Mouse (Mus musculus) embryonic facial prominence, embryonic 14.5 days (tissue): ENCODE results near the gene Gng8. TPM values are rescaled to one million over a fixed set of nuclear protein-coding genes. Genes with fewer than 3 reads are reported as not detected.

Source experiments
- ATAC-seq: fragments of 200-750 bp; cut with Nextera tagmentation; 2 replicates; pipeline ENCODE4 v1.8.0; 2017; ENCODE audit warnings: low read depth, moderate number of reproducible peaks, moderate TSS enrichment
- DNase-seq: peaks from one replicate; pipeline ENCODE4 v3.0.0-alpha.2; 2015; ENCODE audit warnings: low spot score
- H3K27ac ChIP-seq: fragments of 300-500 bp; sonication (generic); replicated peaks from 2 replicates; pipeline ENCODE4 v1.5.1; 2014; ENCODE audit warnings: low read depth, mild to moderate bottlenecking, low read length, moderate library complexity
- H3K27me3 ChIP-seq: fragments of 300-500 bp; sonication (generic); replicated peaks from 2 replicates; pipeline ENCODE4 v1.6.1; 2014; ENCODE audit warnings: low read length; ENCODE audit not compliant: control insufficient read depth, insufficient read depth
- H3K36me3 ChIP-seq: fragments of 300-500 bp; sonication (generic); 2 replicates; pipeline ENCODE4 v1.6.1; 2014; ENCODE audit warnings: low read length, mixed read lengths; ENCODE audit not compliant: control insufficient read depth, insufficient read depth
- H3K4me1 ChIP-seq: fragments of 300-500 bp; sonication (generic); 2 replicates; pipeline ENCODE4 v1.6.1; 2014; ENCODE audit warnings: antibody characterized with exemption, low read length; ENCODE audit not compliant: control insufficient read depth, insufficient read depth
- H3K4me2 ChIP-seq: fragments of 300-500 bp; sonication (generic); 2 replicates; pipeline ENCODE4 v1.6.1; 2014; ENCODE audit warnings: low read depth, mild to moderate bottlenecking, low read length, moderate library complexity, mixed read lengths
- H3K4me3 ChIP-seq: fragments of 300-500 bp; sonication (generic); 2 replicates; pipeline ENCODE4 v1.5.1; 2014; ENCODE audit warnings: low read depth, mild to moderate bottlenecking, low read length
- H3K9ac ChIP-seq: fragments of 300-500 bp; sonication (generic); 2 replicates; pipeline ENCODE4 v1.6.1; 2014; ENCODE audit warnings: low read depth, mild to moderate bottlenecking, low read length, moderate library complexity, mixed read lengths
- H3K9me3 ChIP-seq: fragments of 300-500 bp; sonication (generic); 2 replicates; pipeline ENCODE4 v1.6.1; 2016; ENCODE audit warnings: low read length; ENCODE audit not compliant: control insufficient read depth
- WGBS: fragments of 180-500 bp; shearing (Covaris S2); extraction: QIAGEN DNeasy Blood & Tissue Kit; methylation state at CpG from one replicate; pipeline ENCODE4 v1.1.7; 2014; 5-methylcytosine and 5-hydroxymethylcytosine counted together
- polyA plus RNA-seq: library from polyadenylated mRNA; unstranded; fragments of >200 nt; fragmentation: Nextera tagmentation; extraction: Ambion mirVana; gene quantifications from 2 replicates; pipeline ENCODE4 v1.2.1, GENCODE M21; 2014

The Gng8 gene
- 27.0 and 29.1 TPM in 2 replicates for polyA plus RNA-seq

GRCm38 (mm10) chr7:16891641-16892351 is at the start of gene Gng8:
Gene Gng8 (plus strand): TSS chr7:16891786.
- Histone ChIP-seq H3K4me1 (peaks cover 34% of the 10 kb centered on the region), H3K36me3 (peaks cover 18% of the 10 kb centered on the region), H3K9ac (peak within 1 kb of the TSS; percentile 46), H3K27ac (peak within 1 kb of the TSS; percentile 93), H3K4me2 (peak within 1 kb of the TSS; percentile 64), H3K4me3 (peak within 1 kb of the TSS; percentile 39), H3K27me3 (no peaks in the 10 kb centered on the region), H3K9me3 (no peaks in the 10 kb centered on the region)
- under 1% methylated on average over 30 of the region's 30 CpGs for WGBS
- ATAC-seq (peak; percentile 84), DNase-seq (peak; percentile 93)

DNA sequence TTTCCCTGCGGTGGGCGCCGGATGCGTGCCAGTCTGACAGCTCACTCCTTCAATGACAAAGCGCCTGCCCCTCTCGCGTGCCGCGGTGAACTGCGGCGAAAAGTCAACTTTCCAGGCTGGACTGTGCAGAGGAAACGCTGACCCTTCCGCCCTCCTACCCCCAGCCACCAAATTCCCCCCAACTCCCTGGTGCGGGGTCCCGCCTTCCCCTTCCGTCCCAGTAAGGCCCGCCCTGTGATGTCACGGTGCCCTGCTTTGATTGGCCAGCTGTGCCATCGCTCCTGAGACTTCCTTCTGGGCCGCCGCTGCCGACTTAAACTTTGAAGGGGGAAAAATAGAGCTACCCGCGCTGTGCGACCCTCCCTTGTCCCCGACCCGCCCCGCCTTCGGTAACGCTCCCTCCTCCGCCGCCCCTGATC is 48.9 kb upstream of the Gng8 start, which contains the start of gene Prkd2:
TSS of gene Prkd2 (plus strand) at position 258 of the 419 bp plus-strand sequence.
- no peaks in the 10 kb centered on the region for H3K9me3 ChIP-seq
- peak within 1 kb of the TSS; percentile 96 for H3K4me2 ChIP-seq

DNA sequence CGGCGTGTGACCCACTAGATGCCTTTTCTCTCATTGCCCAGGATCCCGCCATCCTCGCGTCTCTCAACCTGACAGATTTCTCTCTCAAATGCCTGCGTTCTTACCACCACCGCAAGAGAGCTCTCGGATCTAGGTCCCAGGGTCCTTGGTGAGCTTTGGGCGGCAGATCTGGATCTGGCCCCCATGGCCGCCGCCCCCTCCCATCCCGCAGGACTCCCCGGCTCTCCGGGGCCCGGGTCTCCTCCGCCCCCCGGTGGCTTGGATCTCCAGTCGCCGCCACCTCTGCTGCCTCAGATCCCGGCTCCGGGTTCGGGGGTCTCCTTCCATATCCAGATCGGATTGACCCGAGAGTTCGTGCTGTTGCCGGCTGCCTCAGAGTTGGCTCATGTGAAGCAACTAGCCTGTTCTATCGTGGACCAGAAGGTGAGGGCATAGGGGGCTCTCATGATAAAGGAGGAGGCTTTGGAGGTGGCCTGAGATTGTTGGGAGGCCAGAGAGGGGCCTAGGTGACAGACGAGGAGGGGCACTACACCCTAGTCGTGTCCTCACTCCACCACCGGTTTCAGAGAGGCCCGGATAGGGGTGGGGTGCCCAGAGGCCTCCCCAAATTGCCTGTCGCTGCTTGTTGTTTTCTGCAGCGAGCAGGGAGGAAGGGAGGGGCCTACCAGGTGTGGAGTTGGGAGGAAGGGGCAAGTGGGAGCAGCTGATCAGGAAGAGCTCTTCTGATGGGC is 48.0 kb upstream of the Gng8 start:
- peak overlapping the region; percentile 88 for H3K27ac ChIP-seq
- peaks cover 24% of the 10 kb centered on the region for H3K4me1 ChIP-seq
- H3K27me3 ChIP-seq = no peaks in the 10 kb centered on the region
- peak overlapping the region; percentile 96 for H3K4me2 ChIP-seq
- peak overlapping the region; percentile 68 for H3K4me3 ChIP-seq
- H3K9me3 ChIP-seq = no peaks in the 10 kb centered on the region
- H3K9ac ChIP-seq = peak overlapping the region; percentile 86
- under 1% methylated on average over 31 of the region's 33 CpGs for WGBS
- peak; percentile 9; the same call in 1 of the 2 replicates for ATAC-seq
- DNase-seq = peak; percentile 73
- peaks cover 44% of the 10 kb centered on the region for H3K36me3 ChIP-seq

More for the DNA sequence above, 48.9 kb upstream of the Gng8 start, which contains the start of gene Prkd2:
- DNase-seq (peak; percentile 95), ATAC-seq (peak; percentile 90)
- H3K9ac ChIP-seq = peak within 1 kb of the TSS; percentile 86
- peak within 1 kb of the TSS; percentile 88 for H3K27ac ChIP-seq
- peaks cover 45% of the 10 kb centered on the region for H3K36me3 ChIP-seq
- WGBS = under 1% methylated on average over 18 of the region's 32 CpGs
- peak within 1 kb of the TSS; percentile 68 for H3K4me3 ChIP-seq
- H3K4me1 ChIP-seq = peaks cover 24% of the 10 kb centered on the region
- H3K27me3 ChIP-seq = no peaks in the 10 kb centered on the region

DNA sequence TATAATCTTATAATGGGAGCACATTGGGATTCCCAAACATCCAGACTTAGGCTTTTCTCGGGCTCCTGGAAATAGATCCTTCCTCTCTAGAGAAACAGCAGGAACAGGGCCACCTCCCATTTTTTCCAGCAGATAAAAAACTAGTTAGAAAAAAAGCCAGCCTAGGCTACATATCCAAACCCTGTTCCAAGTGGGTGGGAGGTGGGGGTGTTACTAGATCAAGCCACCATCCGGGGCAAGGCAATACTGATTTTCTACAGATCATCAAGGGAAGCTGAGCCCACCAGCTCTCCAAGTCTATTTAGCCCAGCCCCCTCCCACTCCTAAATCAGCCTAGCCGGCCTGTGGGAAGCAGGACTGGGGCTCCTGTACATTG is 46.9 kb upstream of the Gng8 start:
- Histone ChIP-seq H3K9me3 (no peaks in the 10 kb centered on the region), H3K27ac (peak overlapping the region; percentile 88), H3K4me3 (peak overlapping the region; percentile 68), H3K27me3 (no peaks in the 10 kb centered on the region), H3K4me2 (peak overlapping the region; percentile 96), H3K9ac (peak overlapping the region; percentile 57), H3K36me3 (peaks cover 44% of the 10 kb centered on the region), H3K4me1 (peaks cover 24% of the 10 kb centered on the region)
- no peak for ATAC-seq
- WGBS = 32% methylated on average over 3 of the region's 3 CpGs
- no peak for DNase-seq

DNA sequence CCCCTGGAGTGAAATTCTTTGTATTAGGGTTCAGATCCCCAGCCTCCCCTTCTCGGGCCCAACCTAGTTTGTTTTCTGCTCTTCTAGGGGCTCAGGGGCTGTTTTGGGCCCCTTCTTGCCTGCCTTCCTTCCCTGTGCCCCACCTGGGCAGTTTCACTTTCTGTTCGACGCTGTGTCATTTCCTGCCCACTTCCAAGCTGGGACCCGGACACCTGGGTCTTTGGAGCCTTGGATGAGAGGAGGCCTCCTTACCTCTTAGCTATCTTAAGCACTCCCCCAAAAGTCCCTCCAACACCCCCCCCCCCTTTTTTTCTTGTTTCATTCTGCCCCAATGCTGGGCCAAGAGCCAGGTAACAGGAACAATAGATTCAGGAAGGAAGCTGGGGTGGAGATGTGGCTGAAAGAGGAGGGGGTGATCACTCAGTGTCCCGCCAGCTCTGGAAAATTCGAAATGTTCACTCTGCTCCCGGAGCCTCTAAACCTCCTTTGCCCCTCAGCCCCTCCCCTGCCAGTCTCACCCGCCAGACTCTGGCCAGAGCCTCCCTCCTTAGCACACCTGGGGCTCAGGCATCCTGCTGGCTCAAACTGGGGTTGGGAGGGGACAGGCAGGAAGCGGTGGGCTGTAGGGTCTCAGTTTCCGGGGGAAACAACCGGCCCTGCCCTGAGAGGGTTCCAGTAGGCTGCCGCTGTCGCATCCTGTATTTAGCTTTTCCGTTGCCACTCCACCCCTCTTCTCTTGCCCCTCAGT is 46.3 kb upstream of the Gng8 start:
- Histone ChIP-seq H3K9ac (peak overlapping the region; percentile 57), H3K4me1 (peaks cover 24% of the 10 kb centered on the region), H3K36me3 (peaks cover 44% of the 10 kb centered on the region), H3K4me3 (peak overlapping the region; percentile 68), H3K27ac (peak overlapping the region; percentile 88), H3K4me2 (peak overlapping the region; percentile 96), H3K9me3 (no peaks in the 10 kb centered on the region), H3K27me3 (no peaks in the 10 kb centered on the region)
- WGBS = 23% methylated on average over 14 of the region's 14 CpGs
- ATAC-seq = peak; percentile 6; the same call in 1 of the 2 replicates
- peak; percentile 44 for DNase-seq

- no peak for ATAC-seq
- WGBS = 35% methylated on average over 10 of the region's 10 CpGs
- peak overlapping the region; percentile 88; the same call in 1 of the 2 replicates for H3K27ac ChIP-seq
- no peak for DNase-seq
- peak overlapping the region; percentile 57 for H3K9ac ChIP-seq
- H3K4me1 ChIP-seq = peaks cover 24% of the 10 kb centered on the region
- H3K4me2 ChIP-seq = peak overlapping the region; percentile 96
- no peaks in the 10 kb centered on the region for H3K9me3 ChIP-seq
- peaks cover 44% of the 10 kb centered on the region for H3K36me3 ChIP-seq
- no peaks in the 10 kb centered on the region for H3K27me3 ChIP-seq
- peak overlapping the region; percentile 68 for H3K4me3 ChIP-seq
Measured at GRCm38 (mm10) chr7:16845820-16846167, 45.8 kb upstream of the Gng8 start.

GRCm38 (mm10) chr7:16846775-16847174 is 44.8 kb upstream of the Gng8 start:
- no peak overlapping the region for H3K4me3 ChIP-seq
- WGBS = 92% methylated on average over 5 of the region's 5 CpGs
- H3K9ac ChIP-seq = no peak overlapping the region

GRCm38 (mm10) chr7:16847507-16847906 is 44.1 kb upstream of the Gng8 start:
- WGBS = 89% methylated on average over 19 of the region's 19 CpGs
- ATAC-seq (no peak), DNase-seq (no peak)
- H3K9ac ChIP-seq = no peak overlapping the region
- H3K27me3 ChIP-seq = no peaks in the 10 kb centered on the region
- no peak overlapping the region for H3K4me3 ChIP-seq
- peaks cover 43% of the 10 kb centered on the region for H3K36me3 ChIP-seq
- no peak overlapping the region for H3K4me2 ChIP-seq
- H3K9me3 ChIP-seq = no peaks in the 10 kb centered on the region
- no peak overlapping the region for H3K27ac ChIP-seq
- peaks cover 21% of the 10 kb centered on the region for H3K4me1 ChIP-seq

More at GRCm38 (mm10) chr7:16846775-16847174, 44.8 kb upstream of the Gng8 start:
- Histone ChIP-seq H3K4me2 (no peak overlapping the region), H3K36me3 (peaks cover 40% of the 10 kb centered on the region), H3K27me3 (no peaks in the 10 kb centered on the region), H3K27ac (no peak overlapping the region), H3K9me3 (no peaks in the 10 kb centered on the region), H3K4me1 (peaks cover 24% of the 10 kb centered on the region)
- no peak for ATAC-seq
- DNase-seq = no peak
